ENCODE assay signal across 8 mouse cellular contexts in genomic region chrX:53370366-53370740, GRCm38 (mm10). TPM values are rescaled to one million over a fixed set of nuclear protein-coding genes. Genes with fewer than 3 reads are reported as not detected.
DNase-seq lines count a peak whose midpoint lies in the region; ATAC-seq and TF ChIP-seq lines count a peak whose summit lies in the region.

TSS of gene Mospd1 (minus strand) at chrX:53370502.

- no peaks in the 10 kb centered on the region; the same call in 1 of the 2 replicates for H3K79me2 ChIP-seq in liver, adult 2 months (ENCODE audit: control insufficient read depth, insufficient read depth, low read length)
- H3K79me2 ChIP-seq in myocyte (ENCODE audit: control insufficient read depth, insufficient read depth), result peaks cover 30% of the 10 kb centered on the region

- H3K9ac ChIP-seq in heart, embryonic 11.5 days (ENCODE audit: low read depth, low read length), result peak within 1 kb of the TSS; percentile 80
- peak within 1 kb of the TSS; percentile 72 for H3K9ac ChIP-seq in kidney, embryonic 16.5 days (replicated peaks; ENCODE audit: low read length)
- peak within 1 kb of the TSS; percentile 82 for H3K9ac ChIP-seq in liver, adult 2 months (ENCODE audit: low read depth, low read length)

- ATAC-seq in heart, embryonic 11.5 days (replicated peaks; ENCODE audit: insufficient number of reproducible peaks, low FRiP score, low TSS enrichment), result peak; percentile 95
- peak; percentile 97 for ATAC-seq in kidney, embryonic 16.5 days (ENCODE audit: low FRiP score, low TSS enrichment)

- WGBS in heart, embryonic 11.5 days (ENCODE audit: insufficient replicate concordance), result 25% methylated on average over 8 of the region's 15 CpGs
- 13% methylated on average over 13 of the region's 15 CpGs for WGBS in kidney, embryonic 16.5 days
- 1% methylated on average over 14 of the region's 15 CpGs for WGBS in liver, adult 2 months

- H3K9me3 ChIP-seq in heart, embryonic 11.5 days (replicated peaks; ENCODE audit: control insufficient read depth, low read length), result no peaks in the 10 kb centered on the region
- no peaks in the 10 kb centered on the region for H3K9me3 ChIP-seq in kidney, embryonic 16.5 days (ENCODE audit: low read length)

- H3K4me3 ChIP-seq in bone marrow macrophage, adult 2 months (ENCODE audit: insufficient read depth, low read length), result peak within 1 kb of the TSS; percentile 62
- peak within 1 kb of the TSS; percentile 85 for H3K4me3 ChIP-seq in embryonic fibroblast, embryonic 13.5 days (ENCODE audit: insufficient read depth, low read length)
- peak within 1 kb of the TSS; percentile 51 for H3K4me3 ChIP-seq in heart, embryonic 11.5 days (ENCODE audit: low read depth, low read length)
- H3K4me3 ChIP-seq in kidney, embryonic 16.5 days (ENCODE audit: low read length), result peak within 1 kb of the TSS; percentile 68
- H3K4me3 ChIP-seq in liver, adult 2 months (ENCODE audit: insufficient read depth, low read depth, low read length), result peak within 1 kb of the TSS; percentile 87
- H3K4me3 ChIP-seq in myocyte, result peak within 1 kb of the TSS; percentile 73

- H3ac ChIP-seq in myocyte (ENCODE audit: control insufficient read depth, insufficient read length), result peak within 1 kb of the TSS; percentile 51

- TF ChIP-seq POLR2A in bone marrow macrophage, adult 2 months (IDR thresholded peaks at IDR 0.05; ENCODE audit: borderline replicate concordance, low read depth, low read length), result no peak
- TF ChIP-seq POLR2A in embryonic fibroblast, embryonic 13.5 days (IDR thresholded peaks at IDR 0.05; ENCODE audit: low read depth, low read length), result peak; percentile 97
- TF ChIP-seq POLR2A in liver, adult 2 months (IDR thresholded peaks at IDR 0.05; ENCODE audit: extremely low read depth, insufficient read depth, low read length), result peak; percentile 90
- peak; percentile 90 for TF ChIP-seq POLR2A in myocyte (IDR thresholded peaks at IDR 0.05; ENCODE audit: insufficient read length, low read depth)

- no peaks in the 10 kb centered on the region for H3K27me3 ChIP-seq in heart, embryonic 11.5 days (ENCODE audit: control insufficient read depth, insufficient read depth, low read length)
- no peaks in the 10 kb centered on the region for H3K27me3 ChIP-seq in kidney, embryonic 16.5 days (ENCODE audit: insufficient read depth, low read length)
- H3K27me3 ChIP-seq in liver, adult 2 months (ENCODE audit: control insufficient read depth, insufficient read depth, low read length), result no peaks in the 10 kb centered on the region
- no peaks in the 10 kb centered on the region for H3K27me3 ChIP-seq in myocyte (ENCODE audit: control insufficient read depth, insufficient read depth, insufficient read length)
- no peaks in the 10 kb centered on the region for H3K27me3 ChIP-seq in splenic B cell, adult 2 months (ENCODE audit: control insufficient read depth, insufficient read depth, low read length, poor library complexity, severe bottlenecking)

- H3K27ac ChIP-seq in bone marrow macrophage, adult 2 months (ENCODE audit: insufficient read depth, low read depth, low read length), result peak within 1 kb of the TSS; percentile 54
- H3K27ac ChIP-seq in embryonic fibroblast, embryonic 13.5 days (ENCODE audit: insufficient read depth, low read length), result peak within 1 kb of the TSS; percentile 52
- H3K27ac ChIP-seq in heart, embryonic 11.5 days (ENCODE audit: low read depth, low read length), result peak within 1 kb of the TSS; percentile 65
- peak within 1 kb of the TSS; percentile 81 for H3K27ac ChIP-seq in kidney, embryonic 16.5 days (ENCODE audit: low read length)
- peak within 1 kb of the TSS; percentile 73 for H3K27ac ChIP-seq in liver, adult 2 months (replicated peaks; ENCODE audit: insufficient read depth, low read depth, low read length)

- TF ChIP-seq CTCF in bone marrow macrophage, adult 2 months (IDR thresholded peaks at IDR 0.05; ENCODE audit: low read depth, low read length), result no peak
- TF ChIP-seq CTCF in embryonic fibroblast, embryonic 13.5 days (IDR thresholded peaks at IDR 0.05; ENCODE audit: borderline replicate concordance, insufficient read depth, low read length), result no peak
- TF ChIP-seq CTCF in liver, adult 2 months (IDR thresholded peaks at IDR 0.05; ENCODE audit: low read depth, low read length), result no peak

- DNase-seq in A20 (ENCODE audit: low read depth, low spot score), result peak; percentile 87
- DNase-seq in liver, adult 2 months (ENCODE audit: extremely low read depth, low read depth, low spot score), result peak; percentile 76
- DNase-seq in splenic B cell, adult 2 months (ENCODE audit: low read depth, low spot score), result peak; percentile 87

- H3K4me2 ChIP-seq in heart, embryonic 11.5 days, result peak within 1 kb of the TSS; percentile 62
- H3K4me2 ChIP-seq in kidney, embryonic 16.5 days (replicated peaks; ENCODE audit: low read depth, low read length), result peak within 1 kb of the TSS; percentile 62
- peak within 1 kb of the TSS; percentile 73 for H3K4me2 ChIP-seq in myocyte (ENCODE audit: low read depth)

- H3K4me1 ChIP-seq in bone marrow macrophage, adult 2 months (ENCODE audit: control insufficient read depth, insufficient read depth, low read length), result no peaks in the 10 kb centered on the region
- H3K4me1 ChIP-seq in embryonic fibroblast, embryonic 13.5 days (ENCODE audit: control insufficient read depth, insufficient read depth, low read length), result no peaks in the 10 kb centered on the region
- H3K4me1 ChIP-seq in heart, embryonic 11.5 days (ENCODE audit: control insufficient read depth, insufficient read depth, low read length), result no peaks in the 10 kb centered on the region; the same call in 1 of the 2 replicates
- H3K4me1 ChIP-seq in kidney, embryonic 16.5 days (ENCODE audit: insufficient read depth, low read length), result no peaks in the 10 kb centered on the region
- no peaks in the 10 kb centered on the region; the same call in 1 of the 2 replicates for H3K4me1 ChIP-seq in liver, adult 2 months (ENCODE audit: control insufficient read depth, insufficient read depth, low read length)

- H3K36me3 ChIP-seq in heart, embryonic 11.5 days (ENCODE audit: control insufficient read depth, insufficient read depth, low read length), result no peaks in the 10 kb centered on the region
- H3K36me3 ChIP-seq in kidney, embryonic 16.5 days (ENCODE audit: insufficient read depth, low read length), result no peaks in the 10 kb centered on the region
- no peaks in the 10 kb centered on the region for H3K36me3 ChIP-seq in liver, adult 2 months (ENCODE audit: control insufficient read depth, insufficient read depth, low read length)
- H3K36me3 ChIP-seq in myocyte (ENCODE audit: control insufficient read depth, insufficient read depth), result no peaks in the 10 kb centered on the region
- H3K36me3 ChIP-seq in splenic B cell, adult 2 months (ENCODE audit: control insufficient read depth, insufficient read depth, low read length, poor library complexity, severe bottlenecking), result no peaks in the 10 kb centered on the region

TF ChIP-seq in myocyte, 11 proteins besides CTCF, POLR2A, EP300 and RAD21:
- TF ChIP-seq POLR2AphosphoS2 (IDR thresholded peaks at IDR 0.05; ENCODE audit: insufficient read length, low read depth), result peak; percentile 96
- TF ChIP-seq MYOD1 (IDR thresholded peaks at IDR 0.05; ENCODE audit: control insufficient read depth in 1 of 3, insufficient read length in 2 of 3, low read depth in 2 of 3), result peak in 2 of 3 experiments; percentile 21 to 33
- no peak for TF ChIP-seq USF1 (IDR thresholded peaks at IDR 0.05; ENCODE audit: low read depth)
- peak in 1 of 3 experiments; percentile 41 for TF ChIP-seq MYOG (IDR thresholded peaks at IDR 0.05; ENCODE audit: control insufficient read depth in 1 of 3, insufficient read depth in 1 of 3, insufficient read length in 2 of 3, low read depth in 2 of 3)

RNA-seq across cellular contexts. Expression of gene Mospd1, which starts in this region (rescaled TPM):
- 24.9 and 26.2 TPM in 2 replicates for polyA plus RNA-seq in bone marrow macrophage, adult 2 months (2012; ENCODE audit: insufficient read depth, insufficient read length, missing spikeins)
- 21.4 and 29.6 TPM in 2 replicates for polyA plus RNA-seq in embryonic fibroblast, embryonic 13.5 days (2011; ENCODE audit: insufficient read length, low read depth, missing spikeins)
- 51.1 and 54.2 TPM in 2 replicates for polyA plus RNA-seq in heart, embryonic 11.5 days (2014; fragmentation: Nextera tagmentation; extraction: Ambion mirVana)
- polyA plus RNA-seq in kidney, embryonic 16.5 days (2015; fragmentation: Nextera tagmentation; extraction: Ambion mirVana), result 40.2 and 40.4 TPM in 2 replicates
- 14.6 and 15.3 TPM in 2 replicates for total RNA-seq in liver, adult 2 months (2014; rRNA removed)
- polyA plus RNA-seq in liver, adult 2 months (2012; rRNA removed), result 1.5 and 1.6 TPM in 2 replicates
- polyA plus RNA-seq in myocyte (2012; fragmentation: generic; extraction: Trizol), result 20.0 TPM

Comparison
In these comparisons a context has a peak if more than half of its experiments do, and no peak if none do; other contexts are left out.
1. Peak in every context shown above with its lines: DNase-seq, ATAC-seq, H3K4me3 ChIP-seq and H3K27ac ChIP-seq.